In genomic region chr3:116352486-116352885, GRCm38 (mm10) we compare ENCODE assay signal across 16 mouse cellular contexts.
DNase-seq lines count a peak whose midpoint lies in the region; ATAC-seq and TF ChIP-seq lines count a peak whose summit lies in the region.
"Had no signal": no experiment of that assay in that cellular context is flagged by ENCODE, and none has a peak within 500 bp of the region (broad histone marks: within the 10 kb centered on the region; RNA-seq: fewer than 3 reads in every experiment).

No protein-coding gene starts in this region.

- no peaks in the 10 kb centered on the region for H3K27me3 ChIP-seq in heart, embryonic 12.5 days (replicated peaks)
- H3K27me3 ChIP-seq in midbrain, postnatal 0 days (ENCODE audit: insufficient read depth, low read length) = no peaks in the 10 kb centered on the region
- H3K27me3 ChIP-seq in midbrain, embryonic 13.5 days = no peaks in the 10 kb centered on the region
- no peaks in the 10 kb centered on the region for H3K27me3 ChIP-seq in heart, embryonic 14.5 days (ENCODE audit: control insufficient read depth, insufficient read depth, low read length)
- no peaks in the 10 kb centered on the region for H3K27me3 ChIP-seq in forebrain, embryonic 14.5 days (replicated peaks; ENCODE audit: control insufficient read depth, insufficient read depth, low read length)
- H3K27me3 ChIP-seq: limb, embryonic 13.5 days had no signal

- DNase-seq in heart, adult 8-10 months (ENCODE audit: low spot score) = no peak
- peak; percentile 37 for DNase-seq in midbrain, postnatal 0 days (ENCODE audit: low spot score)
- peak; percentile 41 for DNase-seq in lung, postnatal 36 days
- DNase-seq in frontal cortex, postnatal 10 days (ENCODE audit: low spot score in 2 of 2) = no peak
- DNase-seq in forebrain, embryonic 14.5 days (ENCODE audit: low spot score) = no peak
- DNase-seq: layer of hippocampus, postnatal 36 days; liver, postnatal 0 days; spleen, adult 18-20 months had no signal

- no peak for TF ChIP-seq CTCF in midbrain, postnatal 0 days (IDR thresholded peaks at IDR 0.05)

- 0 out of 2 replicates have a peak overlapping the region, but pooled peaks have one; percentile 4 for H3K27ac ChIP-seq in heart, embryonic 12.5 days (ENCODE audit: poor library complexity, severe bottlenecking)
- H3K27ac ChIP-seq in midbrain, postnatal 0 days (ENCODE audit: low read depth, low read length) = no peak overlapping the region
- no peak overlapping the region for H3K27ac ChIP-seq in midbrain, embryonic 13.5 days
- H3K27ac ChIP-seq in heart, embryonic 14.5 days (replicated peaks in 1 of 2; ENCODE audit: control insufficient read depth in 1 of 2, insufficient read depth in 1 of 2, low read depth in 2 of 2, low read length in 2 of 2) = peak overlapping the region; percentile 10 to 14; a peak in 2 of 4 replicates
- H3K27ac ChIP-seq in forebrain, embryonic 14.5 days (ENCODE audit: low read depth, low read length) = no peak overlapping the region
- H3K27ac ChIP-seq: limb, embryonic 13.5 days had no signal

- H3K36me3 ChIP-seq in heart, embryonic 12.5 days = peaks cover under 1% of the 10 kb centered on the region; the same call in 1 of the 2 replicates
- H3K36me3 ChIP-seq in midbrain, postnatal 0 days (ENCODE audit: insufficient read depth, low read length) = no peaks in the 10 kb centered on the region
- no peaks in the 10 kb centered on the region for H3K36me3 ChIP-seq in midbrain, embryonic 13.5 days
- no peaks in the 10 kb centered on the region for H3K36me3 ChIP-seq in heart, embryonic 14.5 days (ENCODE audit: control insufficient read depth, insufficient read depth, low read length)
- no peaks in the 10 kb centered on the region for H3K36me3 ChIP-seq in forebrain, embryonic 14.5 days (ENCODE audit: control insufficient read depth, insufficient read depth, low read length)

- peaks cover 18% of the 10 kb centered on the region for H3K4me1 ChIP-seq in heart, embryonic 12.5 days (replicated peaks)
- H3K4me1 ChIP-seq in midbrain, postnatal 0 days (ENCODE audit: insufficient read depth, low read length) = no peaks in the 10 kb centered on the region
- no peaks in the 10 kb centered on the region for H3K4me1 ChIP-seq in midbrain, embryonic 13.5 days (replicated peaks)
- peaks cover 6 to 8% of the 10 kb centered on the region in 2 experiments for H3K4me1 ChIP-seq in heart, embryonic 14.5 days (ENCODE audit: control insufficient read depth in 2 of 2, insufficient read depth in 2 of 2, low read length in 2 of 2)
- no peaks in the 10 kb centered on the region for H3K4me1 ChIP-seq in forebrain, embryonic 14.5 days (ENCODE audit: control insufficient read depth, insufficient read depth, low read length)

- no peak overlapping the region for H3K9ac ChIP-seq in heart, embryonic 12.5 days
- no peak overlapping the region for H3K9ac ChIP-seq in midbrain, postnatal 0 days (replicated peaks; ENCODE audit: low read length, poor library complexity, severe bottlenecking)
- no peak overlapping the region for H3K9ac ChIP-seq in midbrain, embryonic 13.5 days (replicated peaks)
- no peak overlapping the region for H3K9ac ChIP-seq in heart, embryonic 14.5 days (ENCODE audit: low read length)
- H3K9ac ChIP-seq in forebrain, embryonic 14.5 days (ENCODE audit: low read length) = no peak overlapping the region
- H3K9ac ChIP-seq: limb, embryonic 13.5 days; liver, postnatal 0 days had no signal

- H3K9me3 ChIP-seq in heart, embryonic 12.5 days (replicated peaks) = no peaks in the 10 kb centered on the region
- no peaks in the 10 kb centered on the region for H3K9me3 ChIP-seq in midbrain, postnatal 0 days (ENCODE audit: low read length)
- H3K9me3 ChIP-seq in midbrain, embryonic 13.5 days = no peaks in the 10 kb centered on the region
- no peaks in the 10 kb centered on the region for H3K9me3 ChIP-seq in heart, embryonic 14.5 days (ENCODE audit: control insufficient read depth, low read length)
- no peaks in the 10 kb centered on the region for H3K9me3 ChIP-seq in forebrain, embryonic 14.5 days (replicated peaks; ENCODE audit: control insufficient read depth, low read length)
- H3K9me3 ChIP-seq: limb, embryonic 13.5 days had no signal

- no peak overlapping the region for H3K4me2 ChIP-seq in heart, embryonic 12.5 days
- no peak overlapping the region for H3K4me2 ChIP-seq in midbrain, postnatal 0 days (ENCODE audit: low read depth, low read length, poor library complexity, severe bottlenecking)
- no peak overlapping the region for H3K4me2 ChIP-seq in midbrain, embryonic 13.5 days (replicated peaks)
- H3K4me2 ChIP-seq in heart, embryonic 14.5 days (ENCODE audit: low read length) = no peak overlapping the region
- H3K4me2 ChIP-seq in forebrain, embryonic 14.5 days (ENCODE audit: low read length) = no peak overlapping the region
- H3K4me2 ChIP-seq: limb, embryonic 13.5 days had no signal

- H3K4me3 ChIP-seq in heart, embryonic 12.5 days = no peak overlapping the region
- H3K4me3 ChIP-seq in midbrain, postnatal 0 days (ENCODE audit: low read depth, low read length) = no peak overlapping the region
- no peak overlapping the region for H3K4me3 ChIP-seq in midbrain, embryonic 13.5 days (replicated peaks)
- H3K4me3 ChIP-seq in heart, embryonic 14.5 days (ENCODE audit: control insufficient read depth in 1 of 2, insufficient read depth in 1 of 2, low read depth in 1 of 2, low read length in 2 of 2) = no peak overlapping the region
- H3K4me3 ChIP-seq in forebrain, embryonic 14.5 days (ENCODE audit: low read depth, low read length) = no peak overlapping the region
- H3K4me3 ChIP-seq: limb, embryonic 13.5 days; myocyte had no signal

- ATAC-seq in heart, embryonic 12.5 days (ENCODE audit: insufficient number of reproducible peaks, low FRiP score) = no peak
- ATAC-seq in midbrain, postnatal 0 days (ENCODE audit: low FRiP score) = no peak
- no peak for ATAC-seq in midbrain, embryonic 13.5 days
- ATAC-seq in heart, embryonic 14.5 days (ENCODE audit: insufficient number of reproducible peaks, insufficient read depth, low FRiP score, low read depth) = peak; percentile 64; the same call in 1 of the 2 replicates
- no peak for ATAC-seq in forebrain, embryonic 14.5 days
- ATAC-seq: CD4-positive, CD25-positive, alpha-beta regulatory T cell, adult 4 months; forebrain, embryonic 16.5 days; intestine, postnatal 0 days; liver, postnatal 0 days had no signal

- WGBS in heart, embryonic 12.5 days = 67% methylated on average over 6 of the region's 6 CpGs
- 83% methylated on average over 6 of the region's 6 CpGs for WGBS in midbrain, postnatal 0 days
- WGBS in midbrain, embryonic 13.5 days = 88% methylated on average over 6 of the region's 6 CpGs
- WGBS in heart, embryonic 14.5 days = 62% methylated on average over 6 of the region's 6 CpGs
- WGBS in forebrain, embryonic 14.5 days = 83% methylated on average over 6 of the region's 6 CpGs

Comparison
In these comparisons a context has a peak if more than half of its experiments do, and no peak if none do; other contexts are left out.
1. H3K27ac ChIP-seq: peak in heart, embryonic 12.5 days (single experiment) and heart, embryonic 14.5 days (2 of 2); none in midbrain, postnatal 0 days (single experiment), midbrain, embryonic 13.5 days (single experiment) and forebrain, embryonic 14.5 days (single experiment).
2. DNase-seq: peak in midbrain, postnatal 0 days (single experiment) and lung, postnatal 36 days (single experiment); none in heart, adult 8-10 months (single experiment), frontal cortex, postnatal 10 days (0 of 2) and forebrain, embryonic 14.5 days (single experiment).